Mouse (Mus musculus): Measurements from ENCODE around the gene Padi6.

GRCm38 (mm10) chr4:140702611-140703327 is 39.7 kb downstream of the Padi6 start:
- TF ChIP-seq CTCF (IDR thresholded peaks at IDR 0.05; ENCODE audit: low read depth) (no peak), EP300 (IDR thresholded peaks at IDR 0.05; ENCODE audit: low read depth) (no peak)

Measured in heart, postnatal 0 days (tissue).